8 mouse cellular contexts compared by ENCODE assay signal in the genomic region with DNA sequence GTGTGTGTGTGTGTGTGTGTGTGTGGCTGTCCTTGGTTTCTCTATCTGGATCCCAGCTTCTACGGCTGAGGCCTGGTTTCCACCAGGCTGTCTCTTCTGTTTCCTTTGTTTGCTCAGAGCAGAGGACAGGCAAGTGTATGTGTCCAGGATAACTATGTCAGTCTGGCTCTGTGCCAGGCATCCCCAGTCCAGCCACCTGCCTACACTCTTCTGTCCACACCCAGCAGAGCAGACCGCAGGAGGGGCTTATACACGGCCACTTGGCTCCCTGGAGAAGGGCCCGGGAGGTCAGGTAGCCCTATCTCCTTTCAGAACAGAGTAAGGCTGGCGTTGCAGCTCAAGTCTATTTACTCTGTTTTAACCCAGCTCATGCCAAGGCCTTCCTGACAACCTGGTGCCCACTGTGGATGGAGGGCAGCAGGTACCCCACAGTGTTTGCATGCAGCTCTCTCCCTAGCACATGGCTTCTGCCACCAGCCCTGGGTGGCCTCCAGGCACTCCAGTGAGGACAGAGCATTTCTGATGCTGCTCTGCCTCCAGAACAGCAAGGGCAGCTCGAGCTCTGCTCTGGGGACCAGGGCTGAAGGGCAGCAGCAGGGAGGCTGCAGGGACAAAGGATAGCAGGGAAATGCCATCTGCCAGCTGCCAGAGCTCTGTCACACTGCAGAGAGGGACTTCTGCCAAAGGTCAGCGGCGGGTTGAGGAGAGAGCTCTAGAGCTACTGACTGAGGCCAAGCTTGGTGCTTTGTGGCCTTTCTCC.
DNase-seq lines count a peak whose midpoint lies in the region; ATAC-seq lines count a peak whose summit lies in the region.

No protein-coding gene starts in this region.

- H3K27ac ChIP-seq in embryonic facial prominence, embryonic 15.5 days (replicated peaks) = peak overlapping the region; percentile 44
- no peak overlapping the region for H3K27ac ChIP-seq in liver, embryonic 16.5 days (ENCODE audit: low read length)

- 0 out of 2 replicates have a peak, but pooled peaks cover 3% of the 10 kb centered on the region for H3K36me3 ChIP-seq in embryonic facial prominence, embryonic 15.5 days
- no peaks in the 10 kb centered on the region for H3K36me3 ChIP-seq in liver, embryonic 16.5 days (ENCODE audit: control insufficient read depth, insufficient read depth)

- H3K4me2 ChIP-seq in embryonic facial prominence, embryonic 15.5 days (replicated peaks) = no peak overlapping the region
- H3K4me2 ChIP-seq in liver, embryonic 16.5 days (ENCODE audit: low read depth, low read length) = no peak overlapping the region

- 60% methylated on average over 8 of the region's 8 CpGs for WGBS in embryonic facial prominence, embryonic 15.5 days
- 56% methylated on average over 8 of the region's 8 CpGs for WGBS in liver, embryonic 16.5 days (ENCODE audit: insufficient replicate concordance)

- intact Hi-C loops in left cerebral cortex, postnatal 4 days (cut with DNase I) = no loop called here
- intact Hi-C loops in heart, postnatal 14 days (cut with DNase I) = loop anchor here (5.0 kb wide), 1 partner anchor 105 kb away; no protein-coding TSS in a partner anchor

- ATAC-seq in embryonic facial prominence, embryonic 15.5 days (ENCODE audit: insufficient number of reproducible peaks, low FRiP score, low TSS enrichment, low read depth) = peak; percentile 52; the same call in 1 of the 2 replicates
- ATAC-seq in liver, embryonic 16.5 days (ENCODE audit: low read depth) = peak; percentile 54; the same call in 1 of the 2 replicates

- H3K4me1 ChIP-seq in embryonic facial prominence, embryonic 15.5 days = 0 out of 2 replicates have a peak, but pooled peaks cover 8% of the 10 kb centered on the region
- H3K4me1 ChIP-seq in liver, embryonic 16.5 days (ENCODE audit: control insufficient read depth, low read depth, low read length) = no peaks in the 10 kb centered on the region

- H3K9ac ChIP-seq in embryonic facial prominence, embryonic 15.5 days = no peak overlapping the region
- no peak overlapping the region for H3K9ac ChIP-seq in liver, embryonic 16.5 days (ENCODE audit: low read depth, low read length)

- H3K27me3 ChIP-seq in embryonic facial prominence, embryonic 15.5 days = no peaks in the 10 kb centered on the region
- H3K27me3 ChIP-seq in liver, embryonic 16.5 days (ENCODE audit: control insufficient read depth, insufficient read depth, low read depth, low read length) = no peaks in the 10 kb centered on the region

- no peak overlapping the region for H3K4me3 ChIP-seq in embryonic facial prominence, embryonic 15.5 days (replicated peaks)
- H3K4me3 ChIP-seq in liver, embryonic 16.5 days (ENCODE audit: low read depth, low read length) = no peak overlapping the region

- H3K9me3 ChIP-seq in embryonic facial prominence, embryonic 15.5 days (replicated peaks) = no peaks in the 10 kb centered on the region
- no peaks in the 10 kb centered on the region for H3K9me3 ChIP-seq in liver, embryonic 16.5 days (replicated peaks; ENCODE audit: control insufficient read depth, low read length)

- peak; percentile 81 for DNase-seq in left cerebral cortex, postnatal 4 days
- no peak for DNase-seq in left cerebral cortex, adult 8-10 months (ENCODE audit: low spot score in 2 of 2)
- DNase-seq in heart, postnatal 14 days = peak; percentile 61 to 75
- peak; percentile 59 for DNase-seq in retina, embryonic 14.5 days (ENCODE audit: low spot score)
- no peak for DNase-seq in right cerebral cortex, adult 2 months (ENCODE audit: low spot score in 2 of 2)
- DNase-seq in thymus, adult 18-20 months = no peak

Comparison
In these comparisons a context has a peak if more than half of its experiments do, and no peak if none do; other contexts are left out.
1. DNase-seq: peak in left cerebral cortex, postnatal 4 days (single experiment), heart, postnatal 14 days (2 of 2) and retina, embryonic 14.5 days (single experiment); none in left cerebral cortex, adult 8-10 months (0 of 2), right cerebral cortex, adult 2 months (0 of 2) and thymus, adult 18-20 months (0 of 2).